Mouse (Mus musculus) layer of hippocampus, adult 18-20 months (tissue): ENCODE measurements around the gene Hist1h3i. TPM values are rescaled to one million over a fixed set of nuclear protein-coding genes. Genes with fewer than 3 reads are reported as not detected.
A peak's percentile ranks its signal among the peaks of the same experiment; 100 is the strongest.

ENCODE experiments used
- DNase-seq, 2 experiments: peaks; one replicate each; pipeline ENCODE4 v3.0.0; 2022; ENCODE audit warnings: low spot score in 2 of 2
- microRNA-seq, 2 experiments: library from miRNA; unstranded; fragments of <30 nt; microRNA quantifications; one replicate each; pipeline ENCODE4 v1.2.0; 2021
- total RNA-seq, 2 experiments: library from RNA; stranded (reverse); gene quantifications; 2 replicates each; pipeline ENCODE4 v1.2.3; 2021

The Hist1h3i gene
- total RNA-seq, 2 experiments from 2014 or later, result 45.5 to 56.3 TPM

DNA sequence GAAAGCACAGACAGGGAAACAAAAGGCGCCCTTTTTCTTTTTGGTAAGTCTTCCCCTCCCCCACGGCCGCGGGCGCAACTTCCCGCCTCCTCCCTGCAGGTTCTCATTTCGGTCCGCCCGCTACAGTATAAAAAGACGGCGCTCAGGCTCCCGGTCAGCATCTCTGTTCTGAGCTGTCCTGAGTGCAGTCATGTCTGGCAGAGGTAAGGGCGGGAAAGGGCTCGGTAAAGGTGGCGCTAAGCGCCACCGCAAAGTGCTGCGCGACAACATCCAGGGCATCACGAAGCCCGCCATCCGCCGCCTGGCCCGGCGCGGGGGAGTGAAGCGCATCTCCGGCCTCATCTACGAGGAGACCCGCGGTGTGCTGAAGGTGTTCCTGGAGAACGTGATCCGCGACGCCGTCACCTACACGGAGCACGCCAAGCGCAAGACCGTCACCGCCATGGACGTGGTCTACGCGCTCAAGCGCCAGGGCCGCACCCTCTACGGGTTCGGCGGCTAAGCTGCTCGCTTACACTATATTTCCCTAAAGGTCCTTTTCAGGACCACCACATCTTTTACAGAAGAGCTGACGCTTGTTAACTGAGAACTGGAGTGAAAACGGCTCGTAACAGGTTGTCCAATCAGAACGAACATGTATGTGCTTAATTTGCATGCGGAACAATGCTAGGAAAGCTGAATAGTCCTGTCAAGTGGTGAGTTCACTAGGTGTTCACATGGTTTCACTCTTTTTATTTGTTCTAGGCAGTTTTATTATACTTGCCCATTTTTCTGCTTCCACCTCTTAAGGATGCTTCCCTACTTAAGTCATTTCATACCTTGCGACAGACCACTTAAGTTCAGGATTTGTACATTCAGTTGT is 48.0 kb downstream of the Hist1h3i start, which contains the start of gene Hist1h4j:
Hist1h4j (plus strand) TSS at position 159 of the 862 bp plus-strand sequence.
- peak; percentile 67 to 82 for DNase-seq

DNA sequence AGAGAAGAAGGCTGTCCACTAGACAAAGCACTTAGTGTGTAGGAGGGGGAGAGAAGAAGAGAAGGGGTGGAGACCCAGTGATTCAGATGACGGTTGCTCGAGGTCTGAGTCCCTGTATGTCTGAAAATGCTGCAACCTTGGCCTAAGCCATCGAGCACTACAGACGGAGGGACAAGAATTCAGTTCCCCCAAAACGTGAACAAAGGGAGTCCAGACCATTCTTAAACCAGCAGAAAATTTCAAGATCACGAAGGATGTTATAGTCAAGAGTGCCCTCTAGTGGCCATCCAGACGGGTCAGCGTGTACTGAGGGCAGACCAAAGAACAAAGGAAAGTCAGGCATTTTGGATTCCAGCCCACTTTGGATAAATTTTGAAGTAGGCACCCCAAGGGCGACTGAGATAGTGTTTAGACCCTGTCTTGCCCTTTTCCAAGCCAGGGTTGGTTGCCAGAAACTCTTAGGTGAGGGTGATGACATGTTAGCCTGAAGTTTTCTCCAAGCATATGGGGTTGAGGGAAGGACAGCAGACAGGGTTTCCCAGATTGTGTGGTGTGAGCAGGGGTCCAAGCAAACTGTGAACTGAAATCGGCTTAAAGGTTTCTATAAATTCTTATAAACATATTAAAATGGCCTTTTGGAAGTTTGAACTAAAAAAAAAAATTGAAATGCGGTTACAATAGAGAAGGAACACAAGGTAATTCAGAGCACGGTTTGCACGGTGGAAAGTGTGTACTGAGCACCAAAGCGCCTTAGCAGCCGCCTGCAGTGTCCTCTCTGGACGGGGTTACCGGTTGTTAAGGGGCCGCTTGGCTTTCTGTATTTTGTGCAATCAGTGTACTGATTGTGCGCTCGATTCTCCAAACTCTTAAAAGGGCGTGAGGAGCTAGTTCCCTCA is 48.9 kb downstream of the Hist1h3i start:
- DNase-seq, result peak; percentile 56 to 81

GRCm38 (mm10) chr13:21733466-21733865 is 49.7 kb downstream of the Hist1h3i start:
- no peak for DNase-seq

Small RNA genes within 50 kb of the gene (microRNA-seq; reads per million reads assigned to microRNA genes)
- gene Gm19658 (0 reads per million in 2 experiments), gene Gm44346 (0 reads per million in 2 experiments), gene Gm44454 (0 reads per million in 2 experiments), gene Gm44466 (0 reads per million in 2 experiments)

Other genes starting within 250 kb of the Hist1h3i start
- gene Olfr1366, start 240.6 kb downstream of the Hist1h3i start, total RNA-seq, result not detected
- not detected for gene Olfr1535, start 223.5 kb downstream of the Hist1h3i start, total RNA-seq
- not detected for gene Olfr1364, start 201.6 kb downstream of the Hist1h3i start, total RNA-seq
- gene Olfr1362, start 169.3 kb downstream of the Hist1h3i start, total RNA-seq, result not detected
- not detected for gene Olfr11, start 140.9 kb downstream of the Hist1h3i start, total RNA-seq
- gene Olfr1361, start 120.0 kb downstream of the Hist1h3i start, total RNA-seq, result not detected
- not detected for gene Olfr1360, start 106.0 kb downstream of the Hist1h3i start, total RNA-seq
- not detected for gene Olfr1359, start 85.3 kb downstream of the Hist1h3i start, total RNA-seq
- 10 to 100 TPM; 27.6 to 36.7 TPM for gene Hist1h2bl, start 67.2 kb downstream of the Hist1h3i start, total RNA-seq
- gene Hist1h2ai, start 66.9 kb downstream of the Hist1h3i start, total RNA-seq, result 10 to 100 TPM in 1 of 2 experiments, 1 to 10 TPM in 1; 8.2 to 48.5 TPM
- gene Hist1h3h, start 65.7 kb downstream of the Hist1h3i start, total RNA-seq, result 10 to 100 TPM; 48.4 to 55.7 TPM
- gene Hist1h2bm, start 61.3 kb downstream of the Hist1h3i start, total RNA-seq, result 1 to 10 TPM; 2.9 to 3.3 TPM
- gene Hist1h4j, start 48.3 kb downstream of the Hist1h3i start, total RNA-seq, result 10 to 100 TPM; 14.8 to 23.1 TPM
- gene Hist1h4k, start 32.9 kb downstream of the Hist1h3i start, total RNA-seq, result 100 to 1,000 TPM; 282 to 318 TPM
- gene Hist1h2ak, start 29.5 kb downstream of the Hist1h3i start, total RNA-seq, result 10 to 100 TPM; 11.8 to 15.2 TPM
- gene Hist1h2bn, start 29.2 kb downstream of the Hist1h3i start, total RNA-seq, result 1 to 10 TPM; 2.7 to 6.6 TPM
- 1 to 10 TPM; 4.4 to 4.9 TPM for gene Hist1h1b, start 2.7 kb downstream of the Hist1h3i start, total RNA-seq
- gene Hist1h2an, start 3.8 kb upstream of the Hist1h3i start, total RNA-seq, result not detected
- gene Hist1h2bp, start 4.1 kb upstream of the Hist1h3i start, total RNA-seq, result 1 to 10 TPM; 4.7 to 5.9 TPM
- gene Hist1h2bq, start 26.8 kb upstream of the Hist1h3i start, total RNA-seq, result 10 to 100 TPM; 36.0 to 39.2 TPM
- gene Hist1h2ao, start 27.1 kb upstream of the Hist1h3i start, total RNA-seq, result 10 to 100 TPM; 10.7 to 27.7 TPM
- 100 to 1,000 TPM; 262 to 266 TPM for gene Hist1h4m, start 28.4 kb upstream of the Hist1h3i start, total RNA-seq
- gene Hist1h4n, start 48.8 kb upstream of the Hist1h3i start, total RNA-seq, result 10 to 100 TPM; 39.3 to 58.5 TPM
- gene Hist1h2ap, start 50.1 kb upstream of the Hist1h3i start, total RNA-seq, result 10 to 100 TPM in 1 of 2 experiments, not detected in 1; 24.8 TPM
- 10 to 100 TPM; 36.0 to 38.4 TPM for gene Hist1h2br, start 50.4 kb upstream of the Hist1h3i start, total RNA-seq
- 1 to 10 TPM; 2.5 to 2.9 TPM for gene Zfp184, start 161.7 kb upstream of the Hist1h3i start, total RNA-seq
- gene Pom121l2, start 197.8 kb upstream of the Hist1h3i start, total RNA-seq, result under 1 TPM in 1 of 2 experiments, not detected in 1; 0.12 TPM
- gene Prss16, start 226.4 kb upstream of the Hist1h3i start, total RNA-seq, result 1 to 10 TPM in 1 of 2 experiments, under 1 TPM in 1; 0.58 to 1.3 TPM